Mouse (Mus musculus): ENCODE measurements around the gene Dnaja3.

The Dnaja3 gene

GRCm38 (mm10) chr16:4639831-4640237 is at the start of gene Dnaja3, which contains the start of gene Vasn:
TSS of gene Dnaja3 (plus strand) at chr16:4639989.
TSS of gene Vasn (plus strand) at chr16:4639941.
- DNase-seq = peak; percentile 95

- no peak for DNase-seq
These were observed 49.6 kb upstream of the Dnaja3 start for GRCm38 (mm10) chr16:4590236-4590635.

DNA sequence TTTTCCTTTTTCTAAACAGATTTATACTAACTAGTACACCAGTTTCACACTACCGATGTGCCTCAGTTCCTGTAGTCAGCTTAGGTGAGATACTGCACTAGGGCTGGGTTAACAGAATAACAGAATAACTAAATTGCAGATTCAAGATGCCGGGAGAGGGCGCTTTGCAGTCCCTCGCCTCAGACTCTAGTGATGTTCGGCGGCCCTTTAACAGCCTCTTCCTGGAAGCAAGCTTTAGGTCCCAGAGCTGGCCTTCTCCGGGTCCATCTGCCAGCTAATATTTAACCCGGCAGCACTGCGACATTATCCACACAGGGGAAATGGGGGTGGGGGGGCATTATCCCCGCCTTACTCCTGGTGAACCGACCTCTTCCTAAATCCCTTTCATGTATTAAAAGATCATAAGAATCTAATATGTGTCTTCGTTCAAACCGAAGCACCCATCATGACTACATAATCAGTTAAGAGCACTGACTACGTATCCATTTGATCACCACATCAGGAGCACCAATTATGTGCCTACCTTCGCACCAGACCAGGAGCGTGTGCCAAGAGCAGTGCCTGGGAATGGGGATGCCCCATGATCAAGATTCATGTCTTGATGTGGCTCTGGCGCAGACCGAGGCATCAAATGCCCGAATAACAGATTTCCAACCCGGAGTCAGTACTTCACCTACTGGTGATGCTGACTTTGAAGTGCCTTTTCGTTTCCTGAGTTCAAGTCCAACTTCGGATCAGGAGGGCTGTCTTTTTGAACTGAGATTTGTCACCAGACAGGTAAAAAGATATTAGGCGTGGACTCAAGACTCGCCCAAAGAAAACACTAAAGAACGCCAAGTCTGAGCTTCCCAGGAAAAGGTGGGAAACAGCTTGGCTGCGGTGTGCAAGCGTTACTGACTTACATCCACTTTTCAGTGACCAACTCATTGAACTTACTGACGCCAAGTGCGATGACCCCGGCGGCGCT is 46.6 kb upstream of the Dnaja3 start:
- peak; percentile 88 for DNase-seq

- peak; percentile 89 for DNase-seq
These were observed 45.6 kb upstream of the Dnaja3 start, which contains the start of gene Glis2 for GRCm38 (mm10) chr16:4593971-4594813. TSS of gene Glis2 (plus strand) at chr16:4594713.

GRCm38 (mm10) chr16:4594814-4595526 is 44.8 kb upstream of the Dnaja3 start:
- no peak for DNase-seq

GRCm38 (mm10) chr16:4595527-4595963 is 44.2 kb upstream of the Dnaja3 start:
- DNase-seq = peak; percentile 89

- no peak for DNase-seq
These were observed 43.6 kb upstream of the Dnaja3 start for GRCm38 (mm10) chr16:4596141-4596728.

- no peak for DNase-seq
These were observed 43.0 kb upstream of the Dnaja3 start for GRCm38 (mm10) chr16:4596836-4597235.

DNA sequence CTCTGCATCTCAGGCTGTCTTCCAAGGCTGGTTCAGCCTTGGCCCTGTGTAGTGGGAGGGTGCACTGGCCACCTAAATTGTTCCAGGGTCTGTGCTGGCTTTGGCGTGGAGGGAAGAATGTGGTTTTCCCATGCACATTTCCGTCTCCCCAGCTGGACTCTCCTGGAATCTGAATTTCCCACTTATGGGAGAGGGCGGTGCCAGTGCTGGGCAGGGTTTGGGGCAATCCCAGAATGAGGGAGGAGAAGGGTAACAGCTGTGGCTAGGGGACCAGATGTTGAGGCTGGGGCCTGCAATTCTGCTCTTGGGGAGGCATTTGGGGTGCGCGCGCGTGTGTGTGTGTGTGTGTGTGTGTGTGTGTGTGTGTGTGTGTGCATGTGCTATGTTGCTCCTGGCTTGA is 42.5 kb upstream of the Dnaja3 start:
- no peak for DNase-seq

DNA sequence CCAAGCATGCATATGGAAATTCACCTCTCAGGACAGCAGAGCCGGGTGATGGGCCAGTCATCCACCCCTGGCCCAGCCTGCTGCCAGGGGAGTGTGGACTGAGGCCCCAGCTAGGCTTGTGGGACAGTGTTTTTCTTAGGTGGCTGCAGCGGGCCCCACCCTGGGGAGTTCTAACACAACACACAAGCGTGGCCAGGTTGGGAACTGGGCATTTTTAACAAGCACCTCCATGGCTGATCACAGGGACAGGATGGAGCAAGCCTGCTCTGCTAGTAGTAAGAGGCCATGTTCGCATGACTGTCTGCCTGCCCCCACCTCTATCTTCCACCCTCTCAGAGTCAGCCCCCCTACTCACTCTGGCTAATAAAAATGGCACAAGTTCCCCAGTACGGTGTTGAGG is 41.7 kb upstream of the Dnaja3 start:
- DNase-seq = no peak

DNA sequence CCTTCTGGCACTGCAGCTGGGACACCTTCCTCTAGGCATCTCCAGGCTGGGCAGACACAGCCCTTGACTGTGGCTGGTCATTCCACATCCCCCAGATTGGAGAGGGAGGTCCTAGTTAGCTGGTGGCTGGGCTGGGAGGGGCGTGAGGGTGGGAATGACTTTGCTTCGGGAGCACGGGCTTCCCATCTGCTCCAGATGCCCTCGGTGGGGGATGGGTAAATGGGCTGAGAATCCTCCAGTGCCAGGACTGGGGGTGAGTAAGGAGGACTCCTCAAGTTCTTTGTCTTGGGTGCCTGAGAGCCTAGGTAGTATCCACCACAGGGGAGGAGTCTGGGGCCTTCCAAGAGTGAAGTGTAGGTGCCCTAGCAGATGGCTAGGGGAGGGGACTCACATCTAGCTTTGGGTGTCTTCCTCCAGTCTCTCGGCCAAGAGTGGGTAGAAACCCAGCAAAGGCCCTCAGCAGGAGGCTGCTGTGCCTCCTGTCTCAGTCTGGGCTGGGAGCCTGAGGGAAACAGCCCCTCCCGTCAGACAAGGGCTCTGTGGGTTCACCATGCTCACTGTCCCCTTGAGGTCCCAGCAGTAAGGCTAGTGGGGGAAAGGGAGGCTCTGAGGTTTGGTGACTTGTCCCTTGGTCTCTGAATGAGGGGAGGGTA is 40.8 kb upstream of the Dnaja3 start:
- no peak for DNase-seq

GRCm38 (mm10) chr16:4599616-4600015 is 40.2 kb upstream of the Dnaja3 start:
- no peak for DNase-seq

DNA sequence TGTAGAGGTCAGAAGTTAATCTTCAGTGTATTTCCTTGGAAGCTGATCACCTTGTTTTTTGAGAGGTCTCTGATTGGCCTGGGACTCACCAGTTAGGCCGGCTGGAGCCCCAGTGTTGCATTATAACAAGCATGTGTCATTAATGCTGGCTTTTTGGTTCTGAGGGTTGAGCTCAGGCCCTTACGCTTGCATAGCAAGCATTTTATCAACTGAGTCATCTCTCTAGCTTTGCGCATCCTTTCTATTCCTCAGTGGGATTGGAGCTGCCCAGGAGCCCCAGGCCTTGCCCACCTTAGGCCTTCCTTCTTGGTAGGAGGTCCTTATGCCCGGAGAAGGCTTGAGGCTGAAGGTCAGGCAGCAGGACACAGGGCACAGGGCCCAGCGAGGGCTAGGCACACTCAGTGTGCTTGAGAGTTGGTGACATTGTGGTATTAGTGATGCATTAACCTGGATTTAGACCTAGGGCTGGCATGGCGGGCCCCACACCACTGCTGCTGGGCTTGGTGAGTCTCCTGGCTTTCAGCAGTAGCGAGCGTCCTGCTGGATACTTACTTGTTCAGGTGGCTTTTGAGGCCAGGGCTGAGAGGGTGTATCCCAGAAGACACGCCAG is 39.0 kb upstream of the Dnaja3 start:
- DNase-seq = peak; percentile 84

GRCm38 (mm10) chr16:4602189-4602588 is 37.6 kb upstream of the Dnaja3 start:
- peak; percentile 91 for DNase-seq

GRCm38 (mm10) chr16:4602766-4603452 is 36.9 kb upstream of the Dnaja3 start:
- DNase-seq = peak; percentile 91

- DNase-seq = no peak
These were observed 36.3 kb upstream of the Dnaja3 start for GRCm38 (mm10) chr16:4603453-4603837.

DNA sequence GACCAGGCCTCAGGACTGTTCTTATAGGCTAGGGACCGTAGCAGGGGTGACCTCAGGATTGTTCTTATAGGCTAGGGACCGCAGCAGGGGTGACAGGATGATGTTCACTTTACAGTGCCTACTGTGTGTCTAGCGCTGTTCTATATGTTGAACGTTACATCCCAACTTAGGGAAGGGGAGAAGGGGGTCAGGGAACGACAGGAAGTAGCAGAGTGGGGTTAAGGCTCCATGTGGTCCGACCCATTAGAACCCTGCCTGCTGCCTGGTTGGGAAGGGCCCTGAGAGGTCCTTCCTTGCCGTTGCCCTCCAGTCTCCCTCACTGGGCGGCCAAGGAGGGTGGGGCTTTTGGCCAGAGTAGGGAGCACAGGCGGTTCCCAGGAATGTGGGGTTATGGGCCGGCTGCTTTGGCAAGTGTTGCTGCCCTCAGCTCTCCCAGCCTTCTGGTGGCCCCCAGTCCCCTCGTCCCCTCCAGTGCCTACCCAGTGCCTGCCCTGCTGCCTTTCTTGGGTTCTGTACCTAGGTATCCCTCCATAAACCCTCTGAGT is 35.4 kb upstream of the Dnaja3 start:
- peak; percentile 72 for DNase-seq

DNA sequence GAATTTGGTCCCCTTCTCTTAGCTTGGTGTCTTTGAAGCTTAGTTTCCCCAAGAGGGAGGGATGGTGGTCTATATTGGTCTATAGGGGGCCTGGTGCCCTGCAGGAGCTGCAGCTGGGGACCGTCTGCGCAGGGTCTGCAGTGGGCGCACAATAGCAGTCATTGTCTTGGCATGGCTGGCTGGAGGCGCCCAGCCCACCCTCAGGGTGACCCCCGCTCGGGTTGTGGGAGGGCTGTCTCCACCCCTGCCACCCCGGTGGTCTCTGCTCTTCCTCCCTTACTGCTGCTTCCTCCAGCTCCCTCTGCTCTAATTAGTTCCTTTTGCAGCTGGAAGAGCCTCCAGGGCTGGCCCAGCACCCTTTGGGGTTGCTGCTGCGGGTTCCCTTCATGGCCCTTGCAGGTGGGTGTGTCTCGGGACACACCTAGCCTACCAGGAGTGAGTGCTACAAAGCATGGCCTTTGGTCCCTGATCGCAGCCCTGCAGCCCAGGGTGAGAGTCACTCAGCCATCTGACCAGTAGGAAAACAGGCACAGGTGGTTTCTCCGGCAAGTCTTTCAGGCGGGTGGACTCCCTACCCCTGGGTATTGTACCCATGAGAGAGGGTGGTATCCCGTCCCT is 34.2 kb upstream of the Dnaja3 start:
- DNase-seq = peak; percentile 52

DNA sequence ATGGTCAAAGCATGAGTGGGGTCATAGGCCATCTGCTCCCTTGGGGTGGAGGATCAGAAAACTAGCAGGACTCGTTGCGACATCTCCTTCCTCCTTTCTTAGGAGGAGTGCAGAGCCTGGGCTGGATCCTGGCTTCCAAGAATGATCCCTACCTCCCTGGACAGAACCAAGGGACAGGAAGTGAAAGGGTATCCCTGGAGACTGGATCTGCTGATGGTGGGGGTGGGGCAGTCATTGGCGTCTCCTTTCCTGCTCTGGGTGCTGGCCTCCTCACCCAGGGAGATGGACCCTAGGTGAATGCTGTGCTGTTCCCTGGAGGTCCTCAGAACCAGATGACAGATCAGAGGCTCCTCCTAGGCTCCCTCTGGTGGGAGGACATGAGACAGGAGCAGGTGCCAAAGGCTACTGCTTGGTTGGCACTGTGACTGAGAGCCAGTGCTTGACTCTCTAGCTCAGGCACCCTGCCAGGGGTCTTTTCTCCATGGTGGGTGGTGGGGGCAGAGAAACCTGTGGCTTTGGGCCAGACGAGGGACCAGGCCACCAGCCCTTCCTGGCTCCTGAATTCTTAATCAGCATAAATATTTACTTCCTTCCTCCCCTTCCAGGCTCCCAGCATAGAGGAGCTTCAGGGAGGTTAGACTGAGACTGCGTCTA is 33.2 kb upstream of the Dnaja3 start:
- peak; percentile 82 for DNase-seq
